Mouse (Mus musculus): Measurements from ENCODE around the gene Ptges3.

DNA sequence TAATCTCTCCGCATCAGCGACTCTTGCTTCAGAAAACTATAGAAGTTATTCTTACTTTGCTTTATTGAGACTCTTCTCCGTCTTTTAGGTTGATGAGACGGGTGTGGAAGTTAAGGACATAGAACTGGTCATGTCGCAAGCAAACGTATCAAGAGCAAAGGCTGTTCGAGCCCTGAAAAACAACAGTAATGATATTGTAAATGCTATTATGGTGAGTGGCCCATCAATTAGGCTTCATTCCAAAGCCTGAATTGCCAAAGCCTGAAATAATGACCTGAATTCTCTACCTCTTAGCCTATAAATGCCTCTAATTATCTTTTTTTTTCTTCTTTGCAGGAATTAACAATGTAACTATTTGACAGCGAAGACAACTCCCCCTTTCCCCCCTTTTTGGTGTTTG, 10.6 kb upstream of the Ptges3 start:
- no peak for TF ChIP-seq CTCF (IDR thresholded peaks at IDR 0.05)
- no peak for TF ChIP-seq POLR2A (IDR thresholded peaks at IDR 0.05; ENCODE audit: insufficient read depth, low read depth, low read length)
- TF ChIP-seq EP300 (IDR thresholded peaks at IDR 0.05; ENCODE audit: insufficient read depth, low read depth, low read length), result no peak

Measured in heart, adult 2 months (tissue).